Mouse (Mus musculus) G1E (cell line): ENCODE results near the gene Fmc1. TPM values are rescaled to one million over a fixed set of nuclear protein-coding genes. Genes with fewer than 3 reads are reported as not detected.

Experiments used
- ATAC-seq: 2 replicates; pipeline ENCODE4 v1.8.0; 2016; ENCODE audit warnings: mild to moderate bottlenecking; ENCODE audit not compliant: insufficient number of reproducible peaks, poor library complexity, low FRiP score, severe bottlenecking; ENCODE audit errors: extremely low read depth
- DNase-seq: peaks from one replicate; pipeline ENCODE4 v3.0.0; 2012; ENCODE audit warnings: low spot score
- H3K27me3 ChIP-seq: 2 replicates; pipeline ENCODE4 v1.6.1; 2012; ENCODE audit warnings: mild to moderate bottlenecking, low read length, inconsistent platforms; ENCODE audit not compliant: insufficient read depth
- H3K36me3 ChIP-seq: replicated peaks from 2 replicates; pipeline ENCODE3; 2012; ENCODE audit warnings: mild to moderate bottlenecking, inconsistent platforms
- H3K4me1 ChIP-seq: 2 replicates; pipeline ENCODE4 v1.6.1; 2012; ENCODE audit warnings: low read depth, low read length, inconsistent platforms, mixed read lengths; ENCODE audit not compliant: insufficient read depth
- H3K4me3 ChIP-seq: 2 replicates; pipeline ENCODE4 v1.5.1; 2012; ENCODE audit warnings: low read depth, mild to moderate bottlenecking, inconsistent platforms, low read length, moderate library complexity, mixed read lengths
- H3K9me3 ChIP-seq: replicated peaks from 2 replicates; pipeline ENCODE4 v1.6.1; 2012; ENCODE audit warnings: inconsistent platforms
- CTCF ChIP-seq: IDR thresholded peaks from 2 replicates; pipeline ENCODE4 v1.5.1; 2012; ENCODE audit warnings: low read depth, low read length, inconsistent platforms, mixed read lengths
- GATA1 ChIP-seq: IDR thresholded peaks from 2 replicates; pipeline ENCODE4 v1.6.1; 2012; ENCODE audit warnings: borderline replicate concordance, low read length, inconsistent platforms, mixed read lengths
- GATA2 ChIP-seq: IDR thresholded peaks from 2 replicates; pipeline ENCODE4 v1.6.1; 2012; ENCODE audit warnings: low read depth, low read length, inconsistent platforms, borderline replicate concordance
- POLR2AphosphoS5 ChIP-seq: IDR thresholded peaks from 2 replicates; pipeline ENCODE4 v1.6.1; 2012; ENCODE audit warnings: low read depth, low read length, inconsistent platforms; ENCODE audit not compliant: insufficient replicate concordance
- TAL1 ChIP-seq: conservative IDR thresholded peaks from 2 replicates; pipeline ENCODE4 v1.6.1; 2012; ENCODE audit warnings: low read depth, low read length, inconsistent platforms, mixed read lengths
- polyA plus RNA-seq: library from polyadenylated mRNA; stranded (reverse); fragments of >175 nt; gene quantifications from 2 replicates; pipeline ENCODE4 v1.2.3, GENCODE M21; 2012
- total RNA-seq, 2 experiments: library from RNA; stranded (forward) in 1 of 2; stranded (reverse) in 1 of 2; fragments of 200-1000 nt in 1 of 2; fragments of >200 nt in 1 of 2; fragmentation: Nextera tagmentation in 1 of 2; gene quantifications; 2 replicates each; pipeline ENCODE4 v1.2.3; 2014 to 2017

The Fmc1 gene
- total RNA-seq (2014; fragmentation: Nextera tagmentation) = 6.4 and 16.7 TPM in 2 replicates
- total RNA-seq (2017) = 39.5 and 55.9 TPM in 2 replicates
- 178 and 230 TPM in 2 replicates for polyA plus RNA-seq

DNA sequence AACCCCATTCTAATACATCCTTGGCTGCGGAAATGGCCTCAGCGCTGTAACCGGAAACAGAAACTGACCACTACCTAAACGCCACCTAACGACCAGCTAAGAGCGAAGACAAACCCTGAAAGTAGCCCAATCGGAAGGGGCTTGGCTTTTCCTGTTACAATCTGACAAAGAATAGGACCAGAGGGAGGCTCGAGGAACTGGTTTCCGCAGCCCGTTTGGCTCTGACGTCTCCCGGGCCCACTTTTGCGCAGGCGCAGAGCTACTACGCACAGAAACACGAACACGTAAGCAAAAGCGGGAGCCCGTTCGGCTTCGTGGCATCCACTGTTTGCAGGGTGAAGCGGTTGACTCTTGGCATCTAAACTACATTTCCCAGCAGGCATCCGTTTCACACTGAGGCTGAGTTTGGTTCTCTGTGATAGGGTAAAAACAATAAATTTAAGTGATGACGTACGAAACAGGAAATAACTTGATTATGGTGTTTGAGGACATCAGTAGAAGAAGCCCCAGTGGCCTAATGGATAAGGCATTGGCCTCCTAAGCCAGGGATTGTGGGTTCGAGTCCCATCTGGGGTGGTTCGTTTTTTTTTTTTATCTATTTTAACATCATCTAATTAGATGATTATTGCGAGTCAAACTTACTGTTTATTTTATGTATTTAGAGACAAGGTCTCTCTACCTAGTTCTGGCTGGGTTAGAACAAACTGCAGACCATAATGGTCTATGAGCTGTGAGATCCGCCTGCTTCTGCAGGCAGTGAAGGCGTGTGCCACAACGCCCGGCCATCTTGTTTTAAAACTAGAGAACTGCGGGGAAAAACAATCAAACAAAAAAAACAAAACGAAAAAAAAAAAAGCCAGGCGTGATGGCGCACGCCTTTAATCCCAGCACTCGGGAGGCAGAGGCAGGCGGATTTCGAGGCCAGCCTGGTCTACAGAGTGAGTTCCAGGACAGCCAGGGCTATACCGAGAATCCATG is at the start of gene Fmc1:
Fmc1 (plus strand) TSS at position 75 of the 978 bp plus-strand sequence.
- Histone ChIP-seq H3K27me3 (peaks cover 3% of the 10 kb centered on the region; the same call in 1 of the 2 replicates), H3K4me3 (peak within 1 kb of the TSS; percentile 98), H3K36me3 (peaks cover 11% of the 10 kb centered on the region), H3K9me3 (no peaks in the 10 kb centered on the region), H3K4me1 (peaks cover 25% of the 10 kb centered on the region)
- TF ChIP-seq TAL1 = no peak
- TF ChIP-seq GATA2 = no peak
- TF ChIP-seq GATA1 = no peak
- no peak for TF ChIP-seq POLR2AphosphoS5
- no peak for TF ChIP-seq CTCF
- DNase-seq (peak; percentile 76), ATAC-seq (peak; percentile 76)

DNA sequence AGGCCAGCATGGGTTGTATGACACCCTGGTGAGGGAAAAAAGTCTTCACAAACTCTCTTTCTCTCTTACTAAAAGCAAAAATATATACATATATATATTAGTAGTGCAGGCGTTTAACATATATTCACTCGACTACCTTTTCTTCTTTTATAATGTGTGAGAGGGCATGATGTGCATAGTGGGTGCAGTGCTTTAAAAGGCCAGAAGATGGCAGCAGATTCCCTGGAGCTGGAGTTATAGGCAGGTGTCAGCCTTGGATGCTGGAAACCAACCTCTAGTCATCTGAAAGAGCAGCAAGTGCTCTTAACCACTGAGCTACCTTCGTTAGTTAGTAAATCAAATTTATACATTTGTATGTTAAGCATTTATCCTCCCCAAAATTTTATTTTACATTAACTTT is 40.8 kb upstream of the Fmc1 start:
- Histone ChIP-seq H3K36me3 (peaks cover 81% of the 10 kb centered on the region), H3K27me3 (no peaks in the 10 kb centered on the region), H3K9me3 (no peaks in the 10 kb centered on the region), H3K4me1 (no peaks in the 10 kb centered on the region), H3K4me3 (no peak overlapping the region)
- TF ChIP-seq POLR2AphosphoS5 = no peak
- no peak for TF ChIP-seq TAL1
- TF ChIP-seq CTCF = peak; percentile 76
- no peak for DNase-seq
- ATAC-seq = no peak

DNA sequence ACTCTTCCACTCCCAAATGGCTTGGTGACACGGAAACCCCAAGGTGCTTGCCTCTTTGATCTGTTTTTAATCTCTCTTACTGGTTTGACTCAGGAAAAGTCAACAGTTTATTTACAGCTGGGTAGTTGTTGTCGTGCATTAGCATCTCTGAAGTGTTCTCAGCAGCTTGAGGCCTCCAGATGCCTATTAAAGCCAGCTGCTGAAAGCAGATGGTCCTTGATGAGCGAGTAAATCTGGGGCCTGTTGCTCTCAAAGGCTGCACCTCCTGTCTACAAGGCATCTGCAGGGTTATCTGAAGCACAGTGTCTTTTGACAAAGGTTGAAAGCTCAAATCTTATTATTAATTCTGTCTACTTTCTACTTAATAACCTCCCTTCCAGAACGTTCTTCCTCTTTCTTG is 37.7 kb upstream of the Fmc1 start:
- Histone ChIP-seq H3K4me1 (no peaks in the 10 kb centered on the region), H3K27me3 (no peaks in the 10 kb centered on the region), H3K36me3 (peaks cover 83% of the 10 kb centered on the region), H3K9me3 (no peaks in the 10 kb centered on the region), H3K4me3 (no peak overlapping the region)
- ATAC-seq = no peak
- DNase-seq = no peak
- TF ChIP-seq POLR2AphosphoS5 = no peak
- no peak for TF ChIP-seq GATA1
- TF ChIP-seq TAL1 = no peak
- no peak for TF ChIP-seq CTCF
- TF ChIP-seq GATA2 = no peak

DNA sequence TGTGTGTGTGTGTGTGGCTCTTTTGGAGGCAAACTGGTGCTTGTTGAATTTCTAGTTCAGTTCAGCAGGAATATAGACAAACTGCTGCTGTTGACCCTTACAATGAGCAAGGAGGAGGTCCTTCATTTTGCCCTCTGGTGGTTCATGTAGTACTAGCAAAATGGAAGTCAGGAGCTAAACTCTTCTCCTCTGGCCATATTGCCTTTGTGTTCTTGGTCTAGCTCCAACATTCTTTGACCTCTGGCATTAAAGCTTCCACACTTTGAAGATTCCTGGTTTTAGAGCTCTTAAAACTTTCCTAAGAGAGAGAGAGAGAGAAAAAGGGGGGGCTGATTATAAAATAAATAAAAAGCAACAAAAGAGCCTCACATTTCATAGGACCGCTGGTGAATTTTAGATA is 21.2 kb upstream of the Fmc1 start:
- Histone ChIP-seq H3K4me3 (no peak overlapping the region), H3K27me3 (no peaks in the 10 kb centered on the region), H3K4me1 (peaks cover 3% of the 10 kb centered on the region; the same call in 1 of the 2 replicates), H3K9me3 (no peaks in the 10 kb centered on the region), H3K36me3 (peaks cover 56% of the 10 kb centered on the region)
- no peak for TF ChIP-seq GATA2
- no peak for TF ChIP-seq POLR2AphosphoS5
- no peak for TF ChIP-seq GATA1
- no peak for TF ChIP-seq TAL1
- no peak for TF ChIP-seq CTCF
- no peak for DNase-seq
- ATAC-seq = no peak

DNA sequence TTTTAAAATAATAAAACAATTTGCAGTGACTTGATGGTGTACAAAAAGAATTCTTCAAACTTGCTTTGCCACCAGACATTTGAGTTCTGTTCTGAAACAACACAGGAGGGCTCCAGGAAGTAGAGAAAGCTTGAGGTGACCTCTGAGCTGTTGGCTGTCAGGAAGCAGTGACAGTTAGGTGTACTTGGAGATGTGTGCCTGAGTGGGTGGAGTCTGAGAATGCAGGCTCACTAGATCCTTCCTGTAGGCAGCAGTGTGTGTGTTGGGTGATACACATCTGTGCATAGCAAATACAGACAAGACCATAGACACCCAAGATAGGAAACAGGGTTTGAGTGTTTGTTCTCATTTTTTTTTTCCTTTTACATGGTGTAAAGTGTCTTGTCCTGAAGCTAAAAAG is 20.5 kb upstream of the Fmc1 start:
- H3K4me1 ChIP-seq = peaks cover 3% of the 10 kb centered on the region; the same call in 1 of the 2 replicates
- DNase-seq (no peak), ATAC-seq (no peak)
- no peak overlapping the region for H3K4me3 ChIP-seq
- H3K36me3 ChIP-seq = peaks cover 56% of the 10 kb centered on the region
- TF ChIP-seq GATA1 (no peak), CTCF (no peak), GATA2 (no peak), POLR2AphosphoS5 (no peak), TAL1 (no peak)
- H3K27me3 ChIP-seq = no peaks in the 10 kb centered on the region
- no peaks in the 10 kb centered on the region for H3K9me3 ChIP-seq

DNA sequence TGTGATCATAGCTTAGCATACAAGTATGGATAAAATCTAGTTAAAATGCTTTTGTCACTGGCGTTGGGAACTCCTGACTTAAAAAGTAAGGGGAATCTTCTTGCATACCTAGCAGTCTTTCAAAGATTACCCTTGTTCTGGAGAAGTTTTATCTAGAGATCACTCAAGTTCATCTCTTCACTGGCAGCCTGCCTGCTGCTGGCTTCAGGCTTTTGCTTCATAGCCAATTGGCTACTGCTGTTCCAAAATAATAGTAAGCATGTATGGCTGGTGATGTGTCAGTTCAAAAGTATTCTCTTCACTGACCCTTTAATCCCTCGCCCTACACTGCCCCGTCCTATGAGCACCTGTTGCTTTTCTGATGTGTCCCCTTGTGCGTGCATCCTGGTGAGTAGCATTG is 18.1 kb upstream of the Fmc1 start:
- DNase-seq = no peak
- no peak for ATAC-seq
- no peak overlapping the region for H3K4me3 ChIP-seq
- H3K36me3 ChIP-seq = peaks cover 50% of the 10 kb centered on the region
- no peaks in the 10 kb centered on the region for H3K27me3 ChIP-seq
- TF ChIP-seq GATA2 = no peak
- TF ChIP-seq GATA1 = no peak
- no peak for TF ChIP-seq POLR2AphosphoS5
- no peak for TF ChIP-seq CTCF
- TF ChIP-seq TAL1 = no peak
- no peaks in the 10 kb centered on the region for H3K9me3 ChIP-seq
- H3K4me1 ChIP-seq = peaks cover 3% of the 10 kb centered on the region; the same call in 1 of the 2 replicates
